Mouse (Mus musculus) limb, embryonic 11.5 days (tissue): ENCODE data around the gene Ctdnep1. TPM values are rescaled to one million over a fixed set of nuclear protein-coding genes. Genes with fewer than 3 reads are reported as not detected.

ENCODE experiments used
- ATAC-seq: fragments of 200-750 bp; cut with Nextera tagmentation; 2 replicates; pipeline ENCODE4 v1.8.0; 2017; ENCODE audit warnings: low read depth; ENCODE audit not compliant: insufficient number of reproducible peaks, low FRiP score, low TSS enrichment
- DNase-seq: peaks from one replicate; pipeline ENCODE4 v3.0.0-alpha.2; 2015; ENCODE audit warnings: low spot score
- H3K27ac ChIP-seq: fragments of 300-500 bp; sonication (generic); replicated peaks from 2 replicates; pipeline ENCODE4 v1.5.1; 2014; ENCODE audit warnings: low read depth, mild to moderate bottlenecking, low read length
- H3K27me3 ChIP-seq: fragments of 300-500 bp; sonication (generic); 2 replicates; pipeline ENCODE4 v1.6.1; 2014; ENCODE audit warnings: mild to moderate bottlenecking, low read length, mixed read lengths; ENCODE audit not compliant: control insufficient read depth, insufficient read depth
- H3K36me3 ChIP-seq: fragments of 300-500 bp; sonication (generic); 2 replicates; pipeline ENCODE4 v1.6.1; 2014; ENCODE audit warnings: mild to moderate bottlenecking, low read length, moderate library complexity, mixed read lengths; ENCODE audit not compliant: control insufficient read depth, insufficient read depth
- H3K4me1 ChIP-seq: fragments of 300-500 bp; sonication (generic); 2 replicates; pipeline ENCODE4 v1.6.1; 2014; ENCODE audit warnings: low read length, mixed read lengths; ENCODE audit not compliant: control insufficient read depth, insufficient read depth
- H3K4me2 ChIP-seq: fragments of 300-500 bp; sonication (generic); 2 replicates; pipeline ENCODE4 v1.6.1; 2014; ENCODE audit warnings: low read depth, mild to moderate bottlenecking, moderate library complexity; ENCODE audit not compliant: severe bottlenecking
- H3K4me3 ChIP-seq: fragments of 300-500 bp; sonication (generic); 2 replicates; pipeline ENCODE4 v1.5.1; 2014; ENCODE audit warnings: low read depth, low read length
- H3K9ac ChIP-seq: fragments of 300-500 bp; sonication (generic); 2 replicates; pipeline ENCODE4 v1.6.1; 2014; ENCODE audit warnings: mild to moderate bottlenecking, low read length
- H3K9me3 ChIP-seq: fragments of 300-500 bp; sonication (generic); 2 replicates; pipeline ENCODE4 v1.6.1; 2016; ENCODE audit warnings: low read length; ENCODE audit not compliant: control insufficient read depth
- WGBS: fragments of 180-500 bp; shearing (Covaris S2); extraction: QIAGEN DNeasy Blood & Tissue Kit; methylation state at CpG from one replicate; pipeline ENCODE4 v1.1.7; 2014; 5-methylcytosine and 5-hydroxymethylcytosine counted together
- polyA plus RNA-seq: library from polyadenylated mRNA; unstranded; fragments of >200 nt; fragmentation: Nextera tagmentation; extraction: Ambion mirVana; gene quantifications from 2 replicates; pipeline ENCODE4 v1.2.1, GENCODE M21; 2014

The Ctdnep1 gene
- polyA plus RNA-seq, 1 experiment from 2014 or later: 27.6 TPM

GRCm38 (mm10) chr11:69936714-69937347 is 44.1 kb upstream of the Ctdnep1 start:
- H3K36me3 ChIP-seq: no peaks in the 10 kb centered on the region
- ATAC-seq (no peak), DNase-seq (no peak)
- H3K4me1 ChIP-seq: peaks cover 30% of the 10 kb centered on the region
- no peaks in the 10 kb centered on the region for H3K9me3 ChIP-seq
- H3K4me3 ChIP-seq: peak overlapping the region; percentile 47
- no peak overlapping the region for H3K27ac ChIP-seq
- H3K9ac ChIP-seq: no peak overlapping the region; the same call in 1 of the 2 replicates
- H3K27me3 ChIP-seq: peaks cover 8% of the 10 kb centered on the region
- WGBS: 52% methylated on average over 9 of the region's 9 CpGs
- peak overlapping the region; percentile 99 for H3K4me2 ChIP-seq

GRCm38 (mm10) chr11:69937385-69937784 is 43.6 kb upstream of the Ctdnep1 start:
- Histone ChIP-seq H3K4me2 (0 out of 2 replicates have a peak overlapping the region, but pooled peaks have one; percentile 7), H3K27me3 (peaks cover 8% of the 10 kb centered on the region), H3K4me3 (no peak overlapping the region), H3K4me1 (peaks cover 30% of the 10 kb centered on the region), H3K9me3 (no peaks in the 10 kb centered on the region), H3K36me3 (no peaks in the 10 kb centered on the region), H3K27ac (no peak overlapping the region), H3K9ac (no peak overlapping the region)
- ATAC-seq (no peak), DNase-seq (no peak)
- 29% methylated on average over 4 of the region's 4 CpGs for WGBS

- no peak overlapping the region for H3K27ac ChIP-seq
- no peak overlapping the region for H3K4me3 ChIP-seq
- H3K36me3 ChIP-seq: no peaks in the 10 kb centered on the region
- 73% methylated on average over 5 of the region's 5 CpGs for WGBS
- H3K9me3 ChIP-seq: no peaks in the 10 kb centered on the region
- peaks cover 30% of the 10 kb centered on the region for H3K4me1 ChIP-seq
- DNase-seq (no peak), ATAC-seq (no peak)
- H3K4me2 ChIP-seq: no peak overlapping the region
- no peak overlapping the region for H3K9ac ChIP-seq
- H3K27me3 ChIP-seq: peaks cover 8% of the 10 kb centered on the region
These were observed 43.1 kb upstream of the Ctdnep1 start for GRCm38 (mm10) chr11:69937834-69938233.

- Histone ChIP-seq H3K9ac (peak overlapping the region; percentile 30; the same call in 1 of the 2 replicates), H3K4me2 (no peak overlapping the region), H3K4me3 (no peak overlapping the region; the same call in 1 of the 2 replicates), H3K9me3 (no peaks in the 10 kb centered on the region), H3K4me1 (peaks cover 30% of the 10 kb centered on the region), H3K36me3 (no peaks in the 10 kb centered on the region), H3K27me3 (peaks cover 8% of the 10 kb centered on the region), H3K27ac (no peak overlapping the region; the same call in 1 of the 2 replicates)
- DNase-seq (no peak), ATAC-seq (no peak)
- 20% methylated on average over 9 of the region's 9 CpGs for WGBS
These were observed 42.5 kb upstream of the Ctdnep1 start for GRCm38 (mm10) chr11:69938401-69938979.

GRCm38 (mm10) chr11:69939181-69939580 is 41.8 kb upstream of the Ctdnep1 start:
- Histone ChIP-seq H3K4me2 (no peak overlapping the region), H3K4me3 (no peak overlapping the region), H3K4me1 (peaks cover 30% of the 10 kb centered on the region), H3K9ac (no peak overlapping the region), H3K27ac (no peak overlapping the region), H3K36me3 (peaks cover 2% of the 10 kb centered on the region; the same call in 1 of the 2 replicates), H3K9me3 (no peaks in the 10 kb centered on the region), H3K27me3 (peaks cover 8% of the 10 kb centered on the region)
- WGBS: 69% methylated on average over 5 of the region's 5 CpGs
- no peak for ATAC-seq
- DNase-seq: no peak

GRCm38 (mm10) chr11:69939731-69940130 is 41.2 kb upstream of the Ctdnep1 start:
- Histone ChIP-seq H3K4me2 (no peak overlapping the region), H3K27me3 (peaks cover 8% of the 10 kb centered on the region), H3K9ac (no peak overlapping the region), H3K9me3 (no peaks in the 10 kb centered on the region), H3K4me1 (peaks cover 30% of the 10 kb centered on the region), H3K27ac (no peak overlapping the region), H3K36me3 (peaks cover 5% of the 10 kb centered on the region; the same call in 1 of the 2 replicates), H3K4me3 (no peak overlapping the region)
- DNase-seq (no peak), ATAC-seq (no peak)
- WGBS: 89% methylated on average over 17 of the region's 17 CpGs

GRCm38 (mm10) chr11:69940962-69941361 is 40.0 kb upstream of the Ctdnep1 start:
- Histone ChIP-seq H3K27me3 (peaks cover 8% of the 10 kb centered on the region), H3K4me3 (no peak overlapping the region), H3K9ac (no peak overlapping the region), H3K9me3 (no peaks in the 10 kb centered on the region), H3K4me2 (no peak overlapping the region), H3K36me3 (peaks cover 7% of the 10 kb centered on the region; the same call in 1 of the 2 replicates), H3K27ac (no peak overlapping the region), H3K4me1 (peaks cover 22% of the 10 kb centered on the region)
- WGBS: 74% methylated on average over 4 of the region's 4 CpGs
- DNase-seq (no peak), ATAC-seq (no peak)

- DNase-seq (no peak), ATAC-seq (no peak)
- no peaks in the 10 kb centered on the region for H3K9me3 ChIP-seq
- no peak overlapping the region for H3K4me3 ChIP-seq
- H3K36me3 ChIP-seq: peaks cover 7% of the 10 kb centered on the region; the same call in 1 of the 2 replicates
- H3K27ac ChIP-seq: no peak overlapping the region
- no peak overlapping the region for H3K9ac ChIP-seq
- H3K4me1 ChIP-seq: peaks cover 7% of the 10 kb centered on the region; the same call in 1 of the 2 replicates
- H3K4me2 ChIP-seq: no peak overlapping the region
- no peaks in the 10 kb centered on the region for H3K27me3 ChIP-seq
- WGBS: 78% methylated on average over 13 of the region's 13 CpGs
These were observed 35.7 kb upstream of the Ctdnep1 start for GRCm38 (mm10) chr11:69945216-69945615.
